Mouse (Mus musculus): ENCODE results near the gene Gm16253.

DNA sequence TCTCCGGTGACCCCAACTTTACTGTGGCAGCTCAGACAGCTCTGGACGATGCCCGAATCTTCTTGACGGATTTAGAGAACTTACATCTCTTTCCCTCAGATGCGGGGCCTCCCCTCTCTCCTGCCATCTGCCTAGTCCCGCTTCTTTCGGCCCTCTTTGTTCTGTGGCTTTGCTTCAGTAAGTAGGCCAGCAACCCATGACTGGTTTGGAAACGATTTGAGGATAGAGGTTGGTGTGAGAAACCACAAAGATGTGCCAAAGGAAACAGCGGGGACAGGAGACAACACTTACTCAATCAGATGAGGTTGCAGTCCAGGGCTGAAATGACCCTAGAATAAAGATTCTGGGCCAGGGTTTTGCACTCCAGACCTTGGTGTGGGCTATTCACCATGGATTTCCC, 48.3 kb upstream of the Gm16253 start:
- TF ChIP-seq CTCF (IDR thresholded peaks at IDR 0.05; ENCODE audit: control insufficient read depth, insufficient read depth, low read length) (no peak), POLR2A (IDR thresholded peaks at IDR 0.05; ENCODE audit: borderline replicate concordance, control insufficient read depth, low read depth, low read length) (no peak)

Measured in bone marrow, adult 2 months (tissue).